Mouse (Mus musculus) G1E (cell line): ENCODE results near the gene Oat.

Experiments
- CTCF ChIP-seq: IDR thresholded peaks from 2 replicates; pipeline ENCODE4 v1.5.1; 2012; ENCODE audit warnings: low read depth, low read length, inconsistent platforms, mixed read lengths
- GATA1 ChIP-seq: IDR thresholded peaks from 2 replicates; pipeline ENCODE4 v1.6.1; 2012; ENCODE audit warnings: borderline replicate concordance, low read length, inconsistent platforms, mixed read lengths

DNA sequence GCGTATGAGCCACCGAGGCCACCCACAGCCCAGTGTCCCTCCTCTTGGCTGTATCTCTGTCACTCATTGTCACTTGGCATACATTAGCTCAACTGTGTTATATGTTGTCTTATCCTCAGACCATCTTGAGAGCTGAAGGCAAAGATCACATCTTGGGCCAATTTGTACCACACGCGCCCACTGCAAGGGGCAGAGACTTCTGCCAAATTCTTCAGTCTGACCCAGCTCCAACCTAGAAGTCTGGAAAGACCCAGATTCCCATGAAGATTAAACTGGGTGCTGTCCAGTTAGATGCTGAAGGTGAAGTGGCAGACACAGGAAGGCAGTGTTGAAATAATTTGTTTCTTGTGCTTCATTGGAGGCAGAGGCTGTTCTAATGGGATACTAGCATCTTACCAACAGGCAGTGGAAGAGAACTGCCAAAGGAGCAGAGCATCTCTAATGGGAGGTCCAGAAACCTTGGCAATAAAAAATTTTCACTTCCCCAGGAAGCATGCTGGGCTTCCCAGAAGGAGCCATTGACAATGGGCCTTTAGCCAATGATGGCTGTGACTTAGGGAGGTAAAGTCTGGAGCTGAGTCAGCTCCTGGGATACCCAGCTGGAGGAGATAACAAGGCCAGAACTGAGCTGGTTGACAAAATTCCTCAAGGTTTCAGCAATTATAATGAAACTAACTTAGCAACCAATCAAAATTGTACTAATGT lies 32.3 kb upstream of the Oat start:
- no peak for TF ChIP-seq CTCF
- TF ChIP-seq GATA1 = no peak
